Comparison of ENCODE assay signal across 20 mouse cellular contexts in the genomic region with DNA sequence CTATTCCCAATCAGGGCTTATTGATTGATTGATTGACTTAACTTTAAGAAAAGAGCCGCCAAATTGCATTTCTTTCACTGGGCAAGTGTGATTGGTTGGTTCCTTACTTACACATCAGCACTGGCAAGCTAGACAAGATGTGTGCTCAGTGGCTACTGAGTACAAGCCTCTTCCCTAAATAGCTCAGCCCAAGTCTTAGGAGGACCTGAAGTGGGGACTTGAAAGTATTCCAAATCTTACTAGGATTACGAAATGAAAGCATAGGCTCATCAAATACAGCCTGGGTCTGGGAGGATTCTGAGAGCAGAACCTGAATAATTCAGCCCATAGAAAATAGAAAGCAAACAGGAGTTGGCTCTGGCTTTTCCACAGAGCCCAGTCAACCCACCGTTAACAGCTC.
"Had no signal": no experiment of that assay in that cellular context is flagged by ENCODE, and none has a peak within 500 bp of the region (broad histone marks: within the 10 kb centered on the region; RNA-seq: fewer than 3 reads in every experiment).

No protein-coding gene starts in this region.

- H3K27me3 ChIP-seq: intestine, embryonic 15.5 days; kidney, embryonic 15.5 days; limb, embryonic 13.5 days; liver, embryonic 13.5 days; lung, embryonic 15.5 days; neural tube, embryonic 12.5 days; neural tube, embryonic 15.5 days; stomach, embryonic 15.5 days had no signal

- H3K36me3 ChIP-seq: intestine, embryonic 15.5 days; kidney, embryonic 15.5 days; limb, embryonic 13.5 days; liver, embryonic 13.5 days; lung, embryonic 15.5 days; neural tube, embryonic 12.5 days; neural tube, embryonic 15.5 days; stomach, embryonic 15.5 days had no signal

- H3K9ac ChIP-seq: intestine, embryonic 15.5 days; kidney, embryonic 15.5 days; limb, embryonic 13.5 days; liver, embryonic 13.5 days; lung, embryonic 15.5 days; neural tube, embryonic 12.5 days; neural tube, embryonic 15.5 days; stomach, embryonic 15.5 days had no signal

- H3K4me1 ChIP-seq: intestine, embryonic 15.5 days; kidney, embryonic 15.5 days; liver, embryonic 13.5 days; lung, embryonic 15.5 days; neural tube, embryonic 12.5 days; neural tube, embryonic 15.5 days had no signal

- DNase-seq: kidney, adult 11 months; kidney, adult 8-10 months; kidney, postnatal 10 days; kidney, postnatal 36 days; left cerebral cortex, postnatal 4 days; liver, embryonic 13.5 days; midbrain, embryonic 14.5 days; right cerebral cortex, adult 18-20 months; right cerebral cortex, postnatal 14 days; right cerebral cortex, postnatal 4 days; spleen, adult 18-20 months; thymus, postnatal 36 days had no signal

- H3K4me2 ChIP-seq: intestine, embryonic 15.5 days; kidney, embryonic 15.5 days; limb, embryonic 13.5 days; liver, embryonic 13.5 days; lung, embryonic 15.5 days; midbrain, embryonic 11.5 days; neural tube, embryonic 12.5 days; neural tube, embryonic 15.5 days; stomach, embryonic 15.5 days had no signal

- ATAC-seq: intestine, embryonic 15.5 days had no signal

- H3K9me3 ChIP-seq: intestine, embryonic 15.5 days; kidney, embryonic 15.5 days; limb, embryonic 13.5 days; liver, embryonic 13.5 days; lung, embryonic 15.5 days; neural tube, embryonic 12.5 days; neural tube, embryonic 15.5 days; stomach, embryonic 15.5 days had no signal

- H3K27ac ChIP-seq: intestine, embryonic 15.5 days; kidney, embryonic 15.5 days; limb, embryonic 13.5 days; liver, embryonic 13.5 days; lung, embryonic 15.5 days; neural tube, embryonic 12.5 days; neural tube, embryonic 15.5 days; stomach, embryonic 15.5 days had no signal

- H3K4me3 ChIP-seq: intestine, embryonic 15.5 days; kidney, embryonic 15.5 days; limb, embryonic 13.5 days; liver, embryonic 13.5 days; lung, embryonic 15.5 days; neural tube, embryonic 12.5 days; neural tube, embryonic 15.5 days; stomach, embryonic 15.5 days had no signal
